Mouse (Mus musculus) embryonic fibroblast, embryonic 13.5 days (primary cell): ENCODE results near the gene Chst15.

ENCODE experiments used
- CTCF ChIP-seq: IDR thresholded peaks from 2 replicates; pipeline ENCODE4 v1.5.1; 2011; ENCODE audit warnings: mild to moderate bottlenecking, control low read depth, low read length, moderate library complexity, borderline replicate concordance; ENCODE audit not compliant: insufficient read depth
- POLR2A ChIP-seq: IDR thresholded peaks from 2 replicates; pipeline ENCODE4 v1.6.1; 2011; ENCODE audit warnings: low read depth, mild to moderate bottlenecking, control low read depth, low read length, moderate library complexity

DNA sequence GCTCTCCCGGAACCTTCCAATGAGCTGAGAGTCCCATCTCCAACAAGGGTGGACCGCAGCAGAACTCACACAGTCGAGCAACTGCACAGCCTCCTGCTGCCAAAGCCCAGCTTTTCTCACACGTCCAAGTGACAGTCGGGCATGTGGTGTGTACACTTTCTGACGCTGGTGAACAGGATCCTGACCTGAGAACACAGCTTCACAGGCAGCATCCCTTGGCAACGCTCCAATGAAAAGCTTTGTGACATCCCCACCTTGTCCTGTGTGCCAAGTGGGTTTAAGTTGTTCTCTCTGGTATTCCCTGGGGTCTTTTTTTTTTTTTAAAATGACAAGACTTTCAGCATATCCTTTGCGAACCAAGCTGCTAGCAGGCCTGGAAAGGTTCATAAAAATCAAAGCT is 80.2 kb downstream of the Chst15 start:
- TF ChIP-seq POLR2A: no peak
- TF ChIP-seq CTCF: no peak
